Mouse (Mus musculus) right cerebral cortex, postnatal 4 days (tissue): ENCODE measurements around the gene 2610301B20Rik.
A peak's percentile ranks its signal among the peaks of the same experiment; 100 is the strongest.
"Not testable (repeated sequence)": the region's sequence is repeated elsewhere in the genome, so short reads cannot be mapped to it uniquely, and the experiment has no call there.

Experiments used
- DNase-seq: peaks from one replicate; pipeline ENCODE4 v3.0.0-alpha.2; 2022

2610301B20Rik gene

DNA sequence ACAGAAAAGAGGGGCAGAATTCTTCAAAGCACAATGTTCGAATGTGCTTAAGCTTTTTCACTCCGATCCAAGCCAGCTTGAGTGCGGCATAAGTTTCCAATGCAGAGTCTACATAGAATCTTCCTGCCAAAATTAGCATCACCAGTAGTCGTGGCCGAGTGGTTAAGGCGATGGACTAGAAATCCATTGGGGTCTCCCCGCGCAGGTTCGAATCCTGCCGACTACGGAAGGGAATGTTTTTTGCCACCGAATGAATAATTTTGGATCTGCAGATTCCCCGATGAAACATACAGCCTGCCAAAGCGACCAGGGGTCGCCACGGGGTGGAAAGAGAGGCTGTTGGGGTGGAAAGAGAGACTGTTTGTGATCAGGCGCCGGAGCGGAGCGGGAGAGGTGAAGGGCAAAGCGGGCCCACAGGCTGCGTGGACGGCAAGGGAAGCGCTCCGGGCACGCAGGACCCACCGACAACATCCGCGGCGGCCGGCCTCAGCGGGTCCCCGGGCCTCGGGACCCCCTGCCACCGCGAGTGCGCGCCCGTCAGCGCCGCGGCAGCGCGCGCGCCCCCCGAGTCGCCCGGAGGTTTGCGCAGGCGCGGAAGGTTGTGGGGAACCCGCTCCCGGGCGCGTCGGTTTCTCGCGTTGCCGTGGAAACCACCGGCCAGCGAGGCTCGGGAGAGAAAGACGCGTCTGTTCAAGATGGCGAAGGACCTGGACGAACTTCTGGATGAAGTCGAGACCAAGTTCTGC, at the start of gene 2610301B20Rik:
Gene 2610301B20Rik, plus strand, starts transcription at position 579 of the 746 bp plus-strand sequence.
- DNase-seq = peak; percentile 98

DNA sequence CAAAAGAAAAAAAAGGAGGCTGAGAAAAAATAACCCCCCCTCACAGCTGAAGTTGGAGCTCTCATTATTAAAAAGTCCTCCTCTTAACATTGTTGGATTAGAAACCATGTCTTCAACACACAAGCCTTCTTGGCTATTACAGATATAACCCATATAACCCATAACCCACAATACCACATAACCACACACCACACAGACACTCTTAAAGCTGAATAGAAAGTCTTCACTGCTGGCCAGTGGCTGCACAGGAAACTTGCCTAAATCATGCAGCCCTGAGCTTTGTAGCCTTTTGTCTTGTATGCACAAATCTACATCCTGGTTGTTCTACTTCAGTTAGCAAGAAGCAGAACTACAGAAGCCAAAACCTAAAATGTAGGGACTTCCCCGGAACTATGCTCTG, 41.0 kb upstream of the 2610301B20Rik start:
- no peak for DNase-seq

DNA sequence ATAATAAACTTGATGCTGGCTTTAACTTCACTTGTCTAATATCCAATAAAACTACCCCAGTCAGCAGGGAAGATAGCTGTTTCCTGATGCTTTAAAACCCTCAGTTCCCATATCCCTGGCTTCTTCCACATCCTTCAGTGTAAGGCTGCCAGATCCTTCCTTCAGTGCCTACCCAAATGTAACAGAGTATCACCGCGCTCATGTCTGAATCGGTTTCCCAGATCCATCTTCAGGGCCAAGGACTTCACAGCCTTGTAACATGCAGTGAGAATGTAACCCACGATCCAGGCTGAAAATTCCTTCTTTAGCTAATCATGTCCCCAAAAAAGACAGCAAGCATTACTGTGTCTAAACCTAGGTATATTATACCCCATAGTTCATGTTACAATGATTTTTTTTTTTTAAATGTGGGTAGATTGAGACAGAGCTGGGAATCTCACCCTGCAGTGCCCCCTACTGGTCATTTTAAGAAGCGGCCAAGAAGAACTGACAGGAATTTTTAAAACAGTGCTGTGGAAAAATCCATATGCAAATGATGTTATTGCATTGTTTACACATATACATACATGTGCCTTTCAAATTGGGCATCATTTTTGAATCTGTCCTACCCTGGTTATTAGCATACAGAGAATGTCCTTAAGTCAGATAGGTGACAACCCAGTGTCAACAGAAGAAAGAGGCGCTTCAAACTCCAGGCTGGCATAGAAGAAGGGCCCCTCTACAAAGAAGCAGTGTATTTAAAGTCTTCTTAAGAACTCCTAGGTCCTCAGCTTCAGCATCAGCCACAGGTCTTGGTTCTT, 38.8 kb upstream of the 2610301B20Rik start:
- DNase-seq = peak; percentile 59

DNA sequence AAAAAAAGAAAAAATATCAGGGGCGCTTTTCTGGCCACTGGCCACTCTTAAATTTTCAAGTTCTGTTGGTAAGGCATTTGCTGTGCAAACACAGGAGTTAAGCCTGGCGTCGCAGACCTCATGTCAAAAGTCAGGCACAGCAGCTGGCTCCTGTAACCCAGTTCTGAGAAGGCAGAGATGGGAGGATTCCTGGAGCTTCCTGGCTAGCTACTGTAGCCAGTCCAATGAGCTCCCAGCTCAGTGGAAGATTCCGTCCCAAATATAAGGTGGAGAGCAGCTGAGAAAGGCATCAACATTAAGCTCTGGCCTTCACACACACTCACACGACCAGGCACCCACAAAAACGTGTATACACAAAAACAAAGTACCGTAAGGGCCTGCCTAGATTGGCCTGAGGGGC, 28.4 kb upstream of the 2610301B20Rik start:
- no peak for DNase-seq

DNA sequence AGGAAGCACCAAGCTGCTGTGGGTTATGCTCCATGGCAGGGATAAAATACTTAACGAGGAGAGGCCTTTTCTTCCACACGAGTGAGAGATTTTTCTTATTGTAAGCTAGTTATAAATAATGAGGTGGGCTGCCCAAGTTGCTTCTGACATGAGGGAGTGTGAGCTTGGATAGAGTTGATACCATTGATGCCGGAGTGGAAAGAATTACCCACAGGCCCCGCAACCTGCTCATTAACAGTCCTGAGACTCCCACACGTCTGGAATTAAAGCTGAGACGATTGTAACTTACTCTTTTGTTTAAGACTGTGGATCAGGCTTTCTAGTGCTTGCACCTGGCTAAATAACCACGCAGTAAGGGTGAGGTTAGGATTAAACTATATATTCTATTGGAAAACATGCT, 24.5 kb upstream of the 2610301B20Rik start:
- no peak for DNase-seq

DNA sequence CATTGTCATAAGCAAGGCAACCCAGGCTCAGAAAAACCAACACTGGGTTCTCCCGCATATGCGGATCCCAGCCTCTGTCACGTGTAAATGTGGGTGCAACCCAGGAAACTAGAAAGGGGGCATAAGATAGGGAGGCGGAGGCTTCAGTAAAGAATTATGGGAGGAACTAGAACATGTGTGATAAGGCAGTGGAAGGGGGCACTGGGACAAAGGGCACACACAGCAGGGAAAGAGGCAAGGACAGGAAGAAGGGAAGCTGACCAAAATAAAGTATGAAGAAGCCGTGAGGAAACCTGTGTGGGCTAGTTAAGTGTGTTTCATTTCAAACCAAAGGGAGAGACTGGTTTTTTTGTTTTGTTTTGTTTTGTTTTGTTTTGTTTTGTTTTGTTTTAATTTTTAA, 23.3 kb upstream of the 2610301B20Rik start:
- no peak for DNase-seq

DNA sequence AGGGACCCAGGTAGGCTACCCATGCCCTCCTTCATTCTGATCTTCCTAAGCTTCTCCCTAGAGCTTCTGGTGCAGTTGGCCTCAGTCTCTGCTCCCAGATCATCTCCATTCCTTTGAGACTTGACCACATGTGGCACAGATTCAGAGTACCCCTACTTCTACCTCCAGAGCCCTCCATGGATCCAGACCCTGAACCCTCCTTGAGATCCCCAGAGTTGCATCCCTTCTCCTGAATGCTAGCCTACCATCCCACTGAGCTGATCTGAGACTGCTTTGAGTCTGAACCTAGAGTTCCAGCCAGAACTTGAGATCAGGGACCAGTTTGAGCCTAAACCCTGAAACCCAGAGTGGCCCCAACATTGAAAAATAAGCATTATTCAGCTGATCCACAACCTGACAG, 15.1 kb upstream of the 2610301B20Rik start:
- DNase-seq = no peak

DNA sequence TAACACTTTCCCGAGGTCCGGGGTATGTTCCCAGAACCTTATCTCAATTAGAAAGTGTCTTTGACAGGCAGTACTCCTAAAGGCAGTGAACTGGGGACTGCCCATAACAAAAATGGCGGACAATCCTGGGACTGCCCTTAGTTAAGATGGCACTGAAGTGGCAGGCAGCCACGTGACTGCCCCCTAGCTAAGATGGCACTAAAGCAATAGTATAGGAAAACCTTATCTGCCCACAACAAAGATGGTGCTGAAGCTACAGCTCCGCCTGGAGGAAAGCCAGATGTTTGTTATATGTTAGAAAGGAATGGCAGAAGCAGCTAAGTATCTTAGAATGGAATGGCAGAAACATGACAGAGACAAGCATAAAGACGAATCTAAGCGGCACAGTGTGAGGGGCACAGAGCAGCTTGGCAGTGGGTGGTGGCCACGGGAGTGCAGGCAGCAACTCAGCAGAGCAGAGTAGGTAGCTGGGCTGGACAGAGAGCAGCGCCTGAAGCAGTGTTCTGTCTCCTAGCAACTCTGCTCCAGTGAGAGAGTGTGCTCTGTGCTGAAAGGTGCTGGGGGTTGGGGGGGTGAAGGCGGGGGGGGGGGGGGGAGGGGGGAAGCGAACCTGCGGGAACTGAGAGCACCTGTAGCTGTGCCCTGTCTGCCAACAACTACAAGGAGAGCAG, 14.3 kb upstream of the 2610301B20Rik start:
- DNase-seq = peak; percentile 24

DNA sequence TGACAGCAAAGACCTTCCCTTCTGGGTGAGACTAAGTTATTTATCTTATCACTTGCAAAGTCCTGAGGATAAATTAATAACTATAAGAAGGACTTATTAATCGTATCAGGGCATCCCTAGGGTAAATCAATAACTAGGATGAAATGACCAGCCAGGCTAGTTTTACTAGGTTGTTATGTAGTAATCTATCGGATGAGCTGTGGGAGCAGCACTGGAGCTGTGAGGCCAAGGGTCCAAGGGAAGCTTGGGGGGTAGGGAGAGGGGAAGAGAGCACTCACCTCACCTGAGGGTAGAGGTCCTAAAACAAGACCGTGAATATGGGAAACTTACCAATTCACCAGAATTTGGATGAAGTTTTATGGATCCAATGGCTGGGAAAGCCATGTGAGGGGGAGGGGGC, 13.5 kb upstream of the 2610301B20Rik start:
- DNase-seq = no peak

DNA sequence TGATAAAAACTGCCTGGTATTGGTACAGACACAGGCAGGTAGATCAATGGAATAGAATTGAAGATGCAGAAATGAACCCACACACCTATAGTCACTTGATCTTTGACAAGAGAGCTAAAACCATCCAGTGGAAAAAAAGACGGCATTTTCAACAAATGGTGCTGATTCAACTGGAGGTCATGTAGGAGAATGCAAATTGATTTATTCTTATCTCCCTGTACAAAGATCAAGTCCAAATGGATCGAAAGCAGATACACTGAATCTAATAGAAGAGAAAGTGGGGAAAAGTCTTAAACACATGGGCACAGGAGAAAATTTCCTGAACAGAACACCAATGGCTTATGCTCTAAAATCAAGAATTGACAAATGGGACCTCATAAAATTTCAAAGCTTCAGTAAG, 11.4 kb upstream of the 2610301B20Rik start:
- DNase-seq = not testable (repeated sequence)

DNA sequence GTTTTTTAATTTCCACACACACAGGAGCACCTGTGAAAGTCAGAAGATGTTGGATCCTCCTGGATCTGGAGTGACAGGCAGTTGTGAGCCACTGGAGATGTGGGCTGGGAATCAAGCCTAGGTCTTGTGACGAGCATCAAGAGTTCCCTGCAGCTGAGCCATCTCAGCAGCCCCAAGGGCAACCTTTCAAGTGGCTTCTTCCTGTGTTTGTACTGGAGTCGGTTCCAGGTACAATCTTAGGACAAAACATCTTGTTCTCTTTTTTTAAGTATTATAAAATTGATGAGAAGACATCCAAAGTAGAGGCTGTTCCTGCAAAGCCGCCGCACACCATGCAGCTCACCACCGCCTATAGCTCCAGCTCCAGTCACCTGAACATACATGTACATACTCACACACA, 2.1 kb upstream of the 2610301B20Rik start:
- no peak for DNase-seq

DNA sequence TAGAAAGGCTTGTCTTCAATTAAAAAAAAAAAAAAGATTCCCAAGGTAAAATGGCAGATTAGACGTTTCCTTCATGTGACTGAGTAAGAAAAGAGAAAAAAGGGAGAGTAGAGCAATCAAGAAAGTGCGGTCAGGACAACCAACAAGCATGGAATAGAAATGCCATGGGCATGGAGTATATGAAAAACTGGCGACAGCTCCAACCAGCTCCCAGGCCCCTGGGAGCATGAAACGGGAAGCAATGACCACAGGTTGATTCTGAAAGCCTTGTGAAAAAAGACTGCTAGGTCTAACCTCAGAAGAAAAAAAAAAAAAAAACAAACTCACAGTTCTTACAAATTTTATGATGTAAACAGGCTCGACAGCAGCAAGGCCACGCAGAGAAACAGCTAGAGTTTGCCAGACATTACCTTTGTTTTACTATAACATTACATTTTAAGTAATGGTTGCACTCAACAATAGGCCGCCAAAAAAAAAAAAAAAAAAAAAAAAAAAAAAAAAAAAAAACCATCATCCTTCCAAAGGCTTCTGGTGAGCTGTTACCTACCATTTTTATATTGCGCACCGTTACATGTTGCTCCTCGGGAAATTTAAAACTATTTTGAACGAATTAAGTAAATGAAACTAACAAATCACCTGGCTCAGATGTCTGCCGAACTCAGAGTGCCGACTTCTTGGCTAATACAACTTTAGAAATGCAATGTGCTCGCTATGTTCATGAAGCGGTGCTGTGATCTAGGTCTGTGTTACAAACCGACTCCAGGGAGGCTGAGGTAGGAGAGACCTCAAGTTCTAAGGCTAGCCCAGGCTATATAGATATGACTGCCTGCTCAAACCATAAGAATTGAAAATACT, 1.4 kb upstream of the 2610301B20Rik start:
- DNase-seq = no peak

DNA sequence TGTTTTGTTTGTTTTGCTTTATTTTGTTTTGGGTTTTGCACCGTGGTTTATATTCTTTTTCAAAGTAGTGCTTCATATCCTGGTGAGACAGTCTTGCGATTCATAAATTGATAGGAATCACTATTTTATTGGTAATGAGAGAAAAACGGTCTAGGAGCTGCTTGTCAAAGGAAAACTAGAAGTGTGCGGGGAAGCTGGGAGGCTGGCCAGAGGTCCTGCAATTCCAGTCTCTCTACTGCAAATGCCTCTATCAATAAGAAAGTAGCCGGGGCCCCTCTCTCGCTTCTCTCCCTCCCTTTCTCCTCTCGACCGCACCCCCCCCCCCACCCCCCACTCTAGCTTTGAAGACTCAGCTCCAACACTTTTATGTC, 764 bp upstream of the 2610301B20Rik start:
- peak; percentile 52 for DNase-seq

DNA sequence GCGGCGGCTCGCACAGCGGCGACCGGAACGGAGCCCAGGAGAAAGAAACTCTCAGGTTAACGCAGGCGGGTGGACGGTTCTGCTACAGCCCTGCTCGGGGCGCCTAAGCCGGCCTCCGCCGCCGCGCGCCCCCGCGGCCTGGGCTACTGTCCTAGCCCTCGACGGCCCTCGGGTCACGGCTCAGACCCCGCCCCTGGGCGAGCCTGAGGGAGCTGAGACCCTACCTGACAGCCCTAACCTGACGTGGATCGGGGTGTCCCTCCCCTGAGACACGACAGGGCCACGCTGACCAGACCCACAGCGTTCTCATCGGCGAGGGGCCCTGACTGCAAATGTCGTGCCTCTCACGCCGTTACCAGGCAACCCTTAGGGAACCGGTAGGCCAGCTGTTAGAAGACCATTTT, 422 bp downstream of the 2610301B20Rik start:
- peak; percentile 44 for DNase-seq

DNA sequence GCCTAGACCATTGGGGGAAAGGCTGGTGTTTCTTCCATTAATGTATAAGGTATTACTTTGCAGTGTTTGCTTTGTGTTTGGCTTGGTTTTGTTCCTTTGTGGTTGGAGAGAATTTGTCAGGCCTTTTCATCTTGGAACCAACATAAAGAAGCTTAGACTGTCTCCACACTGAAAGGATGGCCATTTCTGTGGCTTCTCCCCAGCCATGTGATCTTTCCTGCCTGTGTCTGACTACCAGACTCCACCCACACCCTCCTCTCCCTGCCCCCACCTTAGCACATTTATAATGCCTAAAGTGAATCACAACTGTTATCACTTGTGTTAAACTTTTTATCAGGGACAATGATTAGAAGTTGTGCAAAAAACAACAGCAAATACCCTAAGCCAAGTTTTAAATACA, 1.1 kb downstream of the 2610301B20Rik start:
- no peak for DNase-seq

DNA sequence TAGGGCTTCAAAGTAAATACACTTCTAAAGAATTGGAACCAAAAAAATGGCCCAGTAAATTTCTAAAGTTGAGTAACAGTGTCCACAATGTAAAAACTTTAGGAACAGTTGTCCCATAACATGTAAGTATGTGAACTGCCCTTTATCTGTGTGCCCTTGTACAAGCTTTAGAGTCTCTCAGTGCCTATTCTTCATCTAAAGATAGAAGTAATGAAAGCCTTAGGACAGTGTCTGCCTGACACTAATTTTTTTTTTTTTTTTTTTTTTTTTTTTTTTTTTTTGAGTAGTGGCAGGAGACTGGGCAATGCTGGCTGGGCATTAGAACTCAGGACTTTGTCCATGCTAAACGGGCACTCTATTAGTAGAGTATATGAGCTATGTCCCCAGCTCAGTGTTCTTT, 2.8 kb downstream of the 2610301B20Rik start:
- DNase-seq = no peak

DNA sequence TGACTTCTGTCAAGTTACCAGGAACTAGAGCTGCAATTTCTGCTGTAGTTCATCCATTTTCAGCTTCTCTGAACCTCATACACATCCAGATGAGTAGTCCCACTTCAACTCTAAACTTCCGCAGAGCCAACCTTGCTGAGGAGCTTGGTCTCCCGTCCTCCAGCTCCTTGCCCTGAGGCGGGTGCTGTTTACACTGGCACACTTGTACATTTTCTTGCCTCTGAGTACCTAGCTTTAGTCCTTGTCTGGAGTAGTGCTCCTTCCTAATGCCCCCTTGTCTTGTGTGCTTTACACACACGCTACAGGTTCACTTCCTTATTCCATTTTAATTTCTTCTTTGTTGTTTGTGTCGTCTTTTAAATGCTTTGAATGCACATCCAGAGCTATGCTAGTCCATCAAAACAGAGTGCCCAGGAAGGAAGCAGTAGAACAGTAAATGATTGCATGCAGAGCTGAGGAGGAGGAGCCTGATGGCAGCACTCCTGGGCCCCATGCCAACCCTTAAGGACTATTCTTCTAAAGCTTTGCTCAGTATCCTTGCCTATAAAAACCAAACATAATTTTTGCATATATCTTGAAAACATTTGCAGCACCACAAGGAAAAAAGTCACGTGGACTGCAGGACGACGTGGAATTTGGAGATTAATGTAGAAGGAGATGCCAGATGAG, 9.6 kb downstream of the 2610301B20Rik start:
- peak; percentile 10 for DNase-seq

DNA sequence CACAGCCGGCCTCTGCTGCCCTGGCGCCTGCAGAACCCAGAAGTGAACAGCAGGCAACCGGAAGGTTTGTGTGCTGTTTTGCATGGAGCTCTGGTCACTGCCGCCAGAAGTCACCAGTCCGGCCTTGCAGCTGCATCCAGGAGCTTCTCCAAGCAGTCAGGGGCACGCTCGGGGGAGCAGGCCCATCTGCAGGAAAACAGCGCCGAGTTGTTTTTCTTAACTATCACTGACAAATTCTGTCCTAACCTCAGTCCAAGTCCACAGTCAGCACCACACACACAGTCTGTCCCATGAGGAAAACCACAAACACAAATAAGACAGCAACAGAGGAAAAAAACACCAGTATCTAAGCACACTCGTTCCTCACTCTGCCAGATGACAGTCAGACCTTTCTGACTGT, 14.5 kb downstream of the 2610301B20Rik start:
- no peak for DNase-seq

DNA sequence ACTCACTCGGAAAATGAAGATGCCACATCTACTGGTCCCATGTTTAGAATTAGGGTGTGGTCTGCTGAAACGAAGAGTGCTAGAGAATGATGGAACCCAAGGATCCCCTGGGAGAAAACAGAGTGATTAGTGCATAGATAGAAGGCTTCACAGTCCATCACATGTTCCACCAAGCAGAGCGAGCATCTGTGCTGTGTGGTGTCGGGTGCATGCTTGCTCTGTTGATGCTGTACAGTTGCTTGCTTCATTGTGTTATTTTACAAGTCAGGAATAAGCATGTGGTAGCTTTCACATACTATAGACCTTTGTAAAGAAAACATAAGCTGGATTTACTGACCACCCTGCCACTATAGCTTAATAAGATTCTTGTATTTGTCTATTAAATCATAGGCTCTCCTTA, 22.0 kb downstream of the 2610301B20Rik start:
- no peak for DNase-seq

DNA sequence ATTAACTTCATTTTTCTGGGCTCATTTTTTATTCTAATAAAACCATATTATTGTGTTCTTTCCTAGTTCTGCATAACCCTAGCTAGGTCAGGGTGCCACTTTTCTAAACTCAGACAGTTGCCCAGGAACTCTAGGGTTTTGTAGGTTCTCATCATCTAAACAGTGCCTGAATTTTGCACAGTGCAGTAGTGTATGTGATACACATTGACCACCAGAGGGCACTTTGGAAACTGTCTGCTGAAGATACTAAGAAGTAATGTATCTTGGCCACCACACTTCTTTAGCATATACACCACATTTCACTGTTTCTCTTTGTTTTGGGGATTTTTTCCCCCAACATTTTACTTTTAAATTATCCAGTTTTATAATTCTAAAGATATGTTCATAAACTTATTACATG, 22.6 kb downstream of the 2610301B20Rik start:
- DNase-seq = no peak

DNA sequence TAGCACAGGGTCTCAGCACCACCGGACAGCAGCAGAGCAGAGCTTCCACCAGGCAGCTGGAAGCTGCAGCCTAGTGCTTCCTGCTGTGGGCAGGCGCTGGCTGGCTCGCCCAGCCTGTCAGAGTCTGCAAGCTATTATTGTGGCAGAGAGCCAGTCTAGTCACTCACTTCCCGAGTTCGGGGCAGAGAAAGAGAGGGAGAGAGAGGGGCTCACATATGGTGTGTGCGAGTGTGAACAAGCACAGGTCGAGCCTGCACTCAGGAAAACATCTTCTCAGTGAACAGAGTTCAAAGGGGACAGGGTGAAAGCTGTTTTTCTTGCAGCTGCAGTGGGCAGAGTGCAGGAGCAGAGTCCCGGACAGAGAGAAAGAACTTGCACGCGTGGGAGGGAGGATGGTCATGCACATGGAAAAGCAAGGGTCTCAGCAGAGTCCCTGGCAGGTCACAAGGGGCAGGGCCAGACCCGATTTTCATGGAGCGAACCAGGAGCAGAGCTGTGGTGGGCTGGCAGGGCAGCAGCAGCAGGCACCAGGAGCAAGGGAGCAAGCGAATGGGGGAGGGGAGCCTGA, 31.0 kb downstream of the 2610301B20Rik start:
- DNase-seq = no peak

DNA sequence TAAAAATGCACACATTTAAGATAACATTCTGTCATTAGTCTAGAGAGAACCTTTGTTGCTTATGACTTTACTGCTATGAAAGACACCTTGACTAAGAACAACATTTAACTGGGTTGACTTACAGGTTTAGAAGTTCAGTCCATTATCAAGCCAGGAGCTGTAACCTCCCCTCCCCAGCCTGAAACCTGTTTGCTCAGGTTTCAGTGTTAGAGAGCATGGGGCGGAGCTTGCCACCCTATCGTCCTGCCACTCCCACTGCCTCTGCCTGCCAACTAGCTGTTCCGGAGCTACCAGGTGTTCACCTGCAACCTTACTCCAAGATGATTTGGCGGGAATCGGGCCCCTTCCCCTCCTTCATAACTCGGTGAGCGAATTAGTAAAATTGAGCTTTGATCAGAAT, 37.1 kb downstream of the 2610301B20Rik start:
- not testable (repeated sequence) for DNase-seq
